23 mouse cellular contexts compared by ENCODE assay signal in the genomic region with DNA sequence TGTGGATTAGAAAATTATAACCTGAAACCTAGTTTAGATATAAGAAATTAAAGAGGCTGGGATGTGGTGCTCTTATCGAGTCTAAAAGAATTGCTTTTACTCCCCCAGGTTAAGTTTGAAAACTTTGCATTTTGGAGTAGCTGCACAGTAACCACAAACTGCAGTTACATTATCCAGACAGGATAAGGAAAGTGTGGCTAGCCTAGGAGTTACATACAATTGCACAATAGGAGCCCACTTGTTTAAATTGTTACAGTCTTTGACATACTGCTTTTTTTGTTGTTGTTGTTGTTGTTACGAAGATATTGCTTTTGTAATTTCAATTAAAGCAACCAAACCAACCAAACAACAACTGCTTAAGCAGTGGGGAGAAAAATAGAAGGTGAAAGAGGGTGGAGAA. TPM values are rescaled to one million over a fixed set of nuclear protein-coding genes. Genes with fewer than 3 reads are reported as not detected.
A peak's percentile ranks its signal among the peaks of the same experiment; 100 is the strongest.
DNase-seq lines count a peak whose midpoint lies in the region; ATAC-seq and TF ChIP-seq lines count a peak whose summit lies in the region.
"Had no signal": no experiment of that assay in that cellular context is flagged by ENCODE, and none has a peak within 500 bp of the region (broad histone marks: within the 10 kb centered on the region; RNA-seq: fewer than 3 reads in every experiment).

No protein-coding gene starts in this region.

- no peaks in the 10 kb centered on the region for H3K79me2 ChIP-seq in C2C12 (ENCODE audit: control insufficient read depth, insufficient read depth)
- H3K79me2 ChIP-seq in heart, adult 2 months (replicated peaks; ENCODE audit: control insufficient read depth, insufficient read depth, low read length): no peaks in the 10 kb centered on the region

- no peak overlapping the region for H3ac ChIP-seq in C2C12 (ENCODE audit: control insufficient read depth, insufficient read length, low read depth)

- no peak overlapping the region for H3K4me3 ChIP-seq in C2C12 (ENCODE audit: insufficient read depth, poor library complexity, severe bottlenecking)
- H3K4me3 ChIP-seq in kidney, embryonic 16.5 days (ENCODE audit: low read length): no peak overlapping the region
- H3K4me3 ChIP-seq in heart, adult 2 months: no peak overlapping the region
- H3K4me3 ChIP-seq: embryonic facial prominence, embryonic 10.5 days; embryonic facial prominence, embryonic 12.5 days; forebrain, embryonic 13.5 days had no signal

- no peaks in the 10 kb centered on the region for H3K27me3 ChIP-seq in C2C12 (ENCODE audit: control insufficient read depth, insufficient read depth, insufficient read length)
- no peaks in the 10 kb centered on the region for H3K27me3 ChIP-seq in kidney, embryonic 16.5 days (ENCODE audit: insufficient read depth, low read length)
- H3K27me3 ChIP-seq in heart, adult 2 months (ENCODE audit: control insufficient read depth, insufficient read depth, low read length): no peaks in the 10 kb centered on the region
- H3K27me3 ChIP-seq: embryonic facial prominence, embryonic 12.5 days; forebrain, embryonic 13.5 days; Patski had no signal

- TF ChIP-seq CTCF in C2C12 (IDR thresholded peaks at IDR 0.05; ENCODE audit: control insufficient read depth, insufficient read depth, insufficient read length): no peak
- TF ChIP-seq CTCF in heart, adult 2 months (IDR thresholded peaks at IDR 0.05): no peak

- H3K79me3 ChIP-seq in C2C12 (ENCODE audit: low read depth): no peaks in the 10 kb centered on the region

- H3K27ac ChIP-seq in kidney, embryonic 16.5 days (ENCODE audit: low read length): no peak overlapping the region
- H3K27ac ChIP-seq in heart, adult 2 months: no peak overlapping the region
- H3K27ac ChIP-seq: embryonic facial prominence, embryonic 10.5 days; embryonic facial prominence, embryonic 12.5 days; forebrain, embryonic 13.5 days had no signal

- H3K4me1 ChIP-seq in kidney, embryonic 16.5 days (ENCODE audit: insufficient read depth, low read length): no peaks in the 10 kb centered on the region
- no peaks in the 10 kb centered on the region for H3K4me1 ChIP-seq in heart, adult 2 months (ENCODE audit: control insufficient read depth, insufficient read depth, low read length)
- H3K4me1 ChIP-seq: embryonic facial prominence, embryonic 10.5 days; embryonic facial prominence, embryonic 12.5 days; forebrain, embryonic 13.5 days had no signal

- no peak overlapping the region for H3K4me2 ChIP-seq in kidney, embryonic 16.5 days (replicated peaks; ENCODE audit: low read depth, low read length)
- H3K4me2 ChIP-seq: embryonic facial prominence, embryonic 12.5 days; forebrain, embryonic 13.5 days had no signal

- H3K36me3 ChIP-seq in C2C12 (ENCODE audit: control insufficient read depth, insufficient read depth): no peaks in the 10 kb centered on the region
- H3K36me3 ChIP-seq in kidney, embryonic 16.5 days (ENCODE audit: insufficient read depth, low read length): no peaks in the 10 kb centered on the region
- H3K36me3 ChIP-seq in heart, adult 2 months (ENCODE audit: control insufficient read depth, insufficient read depth, low read length): no peaks in the 10 kb centered on the region
- H3K36me3 ChIP-seq: embryonic facial prominence, embryonic 10.5 days; embryonic facial prominence, embryonic 12.5 days had no signal

- DNase-seq in 416B (ENCODE audit: low read depth): peak; percentile 72
- DNase-seq in lung, adult 18-20 months: no peak
- DNase-seq in heart, adult 2 months: no peak
- DNase-seq in spleen, postnatal 10 days (ENCODE audit: low spot score in 2 of 2): no peak
- DNase-seq: adrenal gland, adult 8-10 months; adrenal gland, postnatal 14 days; adrenal gland, postnatal 36 days; B cell, adult 2 months; cerebellum, adult 11-12 months; cerebellum, adult 8-10 months; cerebellum, adult 9-11 months; cerebellum, postnatal 14 days; cerebellum, postnatal 36 days had no signal

- H3K9ac ChIP-seq in kidney, embryonic 16.5 days (replicated peaks; ENCODE audit: low read length): no peak overlapping the region
- H3K9ac ChIP-seq in heart, adult 2 months (ENCODE audit: low read depth, low read length): no peak overlapping the region
- H3K9ac ChIP-seq: embryonic facial prominence, embryonic 12.5 days; forebrain, embryonic 13.5 days had no signal

- ATAC-seq in common myeloid progenitor, adult 5-6 weeks (replicated peaks; ENCODE audit: low read depth, poor library complexity, severe bottlenecking): peak; percentile 55
- peak; percentile 66 for ATAC-seq in megakaryocyte progenitor cell, adult 5-6 weeks (replicated peaks; ENCODE audit: poor library complexity)
- ATAC-seq in kidney, embryonic 16.5 days (ENCODE audit: low FRiP score, low TSS enrichment): no peak
- ATAC-seq: activated CD4-positive, CD25-positive, alpha-beta regulatory T cell, adult 4 months; forebrain, embryonic 13.5 days; forebrain, embryonic 16.5 days; Patski had no signal

- no peak for TF ChIP-seq EP300 in heart, adult 2 months (IDR thresholded peaks at IDR 0.05; ENCODE audit: insufficient read depth, low read depth, low read length)

- intact Hi-C loops in heart, adult 2 months (cut with DNase I): no loop called here

- H3K9me3 ChIP-seq in kidney, embryonic 16.5 days (ENCODE audit: low read length): no peaks in the 10 kb centered on the region
- H3K9me3 ChIP-seq: embryonic facial prominence, embryonic 10.5 days; embryonic facial prominence, embryonic 12.5 days; forebrain, embryonic 13.5 days had no signal

- no peak for TF ChIP-seq POLR2A in heart, adult 2 months (IDR thresholded peaks at IDR 0.05; ENCODE audit: insufficient read depth, low read depth, low read length)

- WGBS in kidney, embryonic 16.5 days: 87% methylated on average over 2 of the region's 2 CpGs
- WGBS in heart, adult 2 months: 75% methylated on average over 2 of the region's 2 CpGs

TF ChIP-seq in C2C12, 6 proteins besides CTCF, POLR2A, EP300 and RAD21:
- no peak for TF ChIP-seq MAX (IDR thresholded peaks at IDR 0.05)
- no peak for TF ChIP-seq MYOG (IDR thresholded peaks at IDR 0.05; ENCODE audit: control insufficient read depth, extremely low read depth, insufficient read length)
- peak; percentile 20 for TF ChIP-seq CEBPB (IDR thresholded peaks at IDR 0.05; ENCODE audit: low read depth)
- TF ChIP-seq USF1 (IDR thresholded peaks at IDR 0.05; ENCODE audit: low read depth): no peak
- no peak for TF ChIP-seq FOSL1 (IDR thresholded peaks at IDR 0.05; ENCODE audit: insufficient read depth, low read length, poor library complexity, severe bottlenecking)

RNA-seq across cellular contexts. Expression of gene Nipbl, which starts 11.2 kb away (rescaled TPM):
- polyA plus RNA-seq in C2C12 (2012; fragmentation: generic; extraction: Trizol): 6.0 TPM
- total RNA-seq in common myeloid progenitor, adult 5-6 weeks (2017): 64.3 and 74.0 TPM in 2 replicates
- 62.0 and 68.8 TPM in 2 replicates for total RNA-seq in megakaryocyte progenitor cell, adult 5-6 weeks (2015)
- 33.6 and 44.6 TPM in 2 replicates for total RNA-seq in megakaryocyte progenitor cell, adult 5-6 weeks (2017)
- 17.5 and 18.9 TPM in 2 replicates for polyA plus RNA-seq in kidney, embryonic 16.5 days (2015; fragmentation: Nextera tagmentation; extraction: Ambion mirVana)
- total RNA-seq in heart, adult 2 months (2021): 10 to 100 TPM; 26.6 to 29.5 TPM
- 4.1 and 8.3 TPM in 2 replicates for polyA plus RNA-seq in heart, adult 2 months (2012; rRNA removed)
